Mouse (Mus musculus) stomach, embryonic 14.5 days (tissue): Measurements from ENCODE around the gene Smyd1. TPM values are rescaled to one million over a fixed set of nuclear protein-coding genes. Genes with fewer than 3 reads are reported as not detected.
"Not testable (repeated sequence)": the region's sequence is repeated elsewhere in the genome, so short reads cannot be mapped to it uniquely, and the experiment has no call there.

Source experiments
- ATAC-seq: fragments of 200-750 bp; cut with Nextera tagmentation; 2 replicates; pipeline ENCODE4 v1.8.0; 2017; ENCODE audit warnings: low read depth, moderate TSS enrichment; ENCODE audit not compliant: insufficient number of reproducible peaks, insufficient read depth, low FRiP score
- H3K27ac ChIP-seq: fragments of 300-500 bp; sonication (generic); 2 replicates; pipeline ENCODE4 v1.5.1; 2014; ENCODE audit warnings: mild to moderate bottlenecking, low read length, moderate library complexity, mixed read lengths
- H3K27me3 ChIP-seq: fragments of 300-500 bp; sonication (generic); 2 replicates; pipeline ENCODE4 v1.6.1; 2014; ENCODE audit warnings: low read length, control low read depth, mixed read lengths; ENCODE audit not compliant: control insufficient read depth, insufficient read depth
- H3K36me3 ChIP-seq: fragments of 300-500 bp; sonication (generic); 2 replicates; pipeline ENCODE4 v1.6.1; 2014; ENCODE audit warnings: mild to moderate bottlenecking, control low read depth, low read length, moderate library complexity, mixed read lengths; ENCODE audit not compliant: control insufficient read depth, insufficient read depth
- H3K4me1 ChIP-seq: fragments of 300-500 bp; sonication (generic); 2 replicates; pipeline ENCODE4 v1.6.1; 2014; ENCODE audit warnings: low read length, control low read depth, mixed read lengths; ENCODE audit not compliant: control insufficient read depth, insufficient read depth
- H3K4me2 ChIP-seq: fragments of 300-500 bp; sonication (generic); replicated peaks from 2 replicates; pipeline ENCODE4 v1.6.1; 2014; ENCODE audit warnings: low read depth, low read length, control low read depth
- H3K4me3 ChIP-seq: fragments of 300-500 bp; sonication (generic); 2 replicates; pipeline ENCODE4 v1.5.1; 2014; ENCODE audit warnings: low read depth, low read length, control low read depth
- H3K9ac ChIP-seq: fragments of 300-500 bp; sonication (generic); replicated peaks from 2 replicates; pipeline ENCODE4 v1.6.1; 2014; ENCODE audit warnings: low read depth, mild to moderate bottlenecking, control low read depth, low read length, moderate library complexity, mixed read lengths
- H3K9me3 ChIP-seq: fragments of 300-500 bp; sonication (generic); 2 replicates; pipeline ENCODE4 v1.6.1; 2016; ENCODE audit warnings: low read depth, low read length, control low read depth; ENCODE audit not compliant: control insufficient read depth
- WGBS: fragments of 180-500 bp; shearing (Covaris S2); extraction: QIAGEN DNeasy Blood & Tissue Kit; methylation state at CpG from one replicate; pipeline ENCODE4 v1.1.7; 2014; 5-methylcytosine and 5-hydroxymethylcytosine counted together
- polyA plus RNA-seq: library from polyadenylated mRNA; unstranded; fragments of >200 nt; fragmentation: Nextera tagmentation; extraction: Ambion mirVana; gene quantifications from 2 replicates; pipeline ENCODE4 v1.2.1, GENCODE M21; 2014

The Smyd1 gene
- polyA plus RNA-seq, 1 experiment from 2014 or later: 0.78 TPM

DNA sequence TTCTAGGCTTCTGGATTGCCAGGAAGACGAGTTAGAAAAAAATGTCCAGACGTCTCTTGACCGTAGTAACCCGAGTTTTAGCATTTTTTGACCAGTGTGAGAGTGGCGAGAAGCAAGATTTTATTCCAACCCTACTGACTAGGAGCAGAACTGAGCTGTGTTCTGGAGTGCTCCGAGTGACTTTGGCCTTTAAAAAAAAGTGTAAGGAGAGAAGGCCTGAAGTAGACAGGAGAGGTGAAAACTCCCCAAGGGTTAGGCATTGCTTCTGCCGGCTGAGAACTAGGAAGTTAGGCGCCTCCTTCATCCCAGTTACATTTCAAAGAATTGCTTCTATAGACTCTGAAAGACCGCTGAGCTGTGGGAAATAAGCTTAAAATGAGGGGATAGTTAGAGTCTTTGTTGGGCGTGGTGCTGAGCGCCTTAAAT, 49.7 kb downstream of the Smyd1 start:
- under 1% methylated on average over 11 of the region's 11 CpGs for WGBS

DNA sequence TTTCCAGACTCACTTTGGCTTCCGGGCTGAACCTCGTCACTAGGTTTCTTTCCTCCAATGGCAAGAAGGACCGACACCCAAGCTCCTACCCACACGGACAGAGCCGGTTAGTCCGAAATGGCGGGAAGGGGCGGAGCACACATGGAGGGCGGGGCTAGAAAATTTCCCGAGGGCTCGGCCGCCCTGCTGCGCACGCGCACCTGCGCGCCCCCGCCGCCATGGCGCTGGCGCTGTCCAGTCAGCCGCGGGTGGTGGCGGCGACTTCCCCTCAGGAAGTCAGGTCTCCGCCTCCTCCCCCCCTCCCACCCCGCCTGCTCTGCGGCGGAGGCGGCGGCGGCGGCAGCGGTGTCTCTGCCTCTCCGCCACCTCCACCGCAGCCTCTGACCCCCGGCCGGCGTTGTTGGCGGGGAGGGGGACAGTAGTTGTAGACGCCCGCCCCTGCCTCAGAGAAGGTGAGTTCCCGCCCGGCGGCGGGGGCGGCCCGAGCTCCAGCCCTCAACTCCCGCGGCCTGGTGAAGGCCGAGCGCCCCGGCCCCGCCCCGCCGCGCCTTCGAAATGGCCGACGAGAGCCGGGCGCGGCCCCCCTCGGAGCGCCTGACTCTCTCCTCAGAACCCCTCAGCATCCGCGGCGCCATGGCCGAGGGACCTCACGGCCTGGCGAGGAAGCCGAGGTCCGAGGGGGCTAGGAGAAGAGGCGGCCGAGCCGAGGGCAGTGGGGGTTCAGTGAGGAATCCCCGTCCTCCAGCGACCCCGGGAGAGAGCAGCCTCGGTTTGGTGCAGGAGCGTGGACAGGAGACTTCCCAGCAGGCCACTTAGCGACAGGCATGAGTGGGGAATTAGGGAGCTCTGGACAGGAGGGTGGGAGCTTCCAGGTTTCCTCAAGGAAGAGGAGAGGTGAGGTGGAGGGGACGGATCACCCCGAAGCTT, 50.4 kb downstream of the Smyd1 start, which contains the start of gene Krcc1:
TSS of gene Krcc1 (plus strand) at position 289 of the 927 bp plus-strand sequence.
- Histone ChIP-seq H3K4me1 (peaks cover 6% of the 10 kb centered on the region; the same call in 1 of the 2 replicates), H3K4me2 (peak within 1 kb of the TSS; percentile 61), H3K27me3 (no peaks in the 10 kb centered on the region), H3K4me3 (peak within 1 kb of the TSS; percentile 96), H3K9ac (peak within 1 kb of the TSS; percentile 97), H3K9me3 (no peaks in the 10 kb centered on the region), H3K27ac (peak within 1 kb of the TSS; percentile 96), H3K36me3 (no peaks in the 10 kb centered on the region)
- ATAC-seq: peak; percentile 93
- under 1% methylated on average over 74 of the region's 84 CpGs for WGBS

More for the DNA sequence above, 49.7 kb downstream of the Smyd1 start:
- no peak for ATAC-seq
- Histone ChIP-seq H3K9me3 (no peaks in the 10 kb centered on the region), H3K4me3 (peak overlapping the region; percentile 96), H3K9ac (peak overlapping the region; percentile 97), H3K4me2 (peak overlapping the region; percentile 60), H3K36me3 (no peaks in the 10 kb centered on the region), H3K27me3 (no peaks in the 10 kb centered on the region), H3K27ac (peak overlapping the region; percentile 96), H3K4me1 (peaks cover 6% of the 10 kb centered on the region; the same call in 1 of the 2 replicates)

DNA sequence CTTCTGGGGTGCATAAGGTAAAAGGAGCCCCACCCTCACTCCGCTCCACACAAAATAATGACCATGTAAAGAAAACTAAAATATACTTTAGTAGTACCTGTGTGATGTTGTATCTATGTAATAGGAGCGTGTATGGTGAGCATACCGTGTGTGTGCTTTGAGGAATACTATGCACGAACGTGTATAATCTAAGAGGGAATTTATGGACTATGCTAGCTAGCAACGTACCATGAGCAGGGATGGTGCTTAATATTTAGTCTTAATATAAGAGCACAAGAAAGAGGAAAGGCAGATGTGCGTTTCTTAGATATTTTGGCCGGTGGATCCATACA, 51.0 kb downstream of the Smyd1 start:
- Histone ChIP-seq H3K4me2 (peak overlapping the region; percentile 61), H3K36me3 (no peaks in the 10 kb centered on the region), H3K27ac (peak overlapping the region; percentile 80; the same call in 1 of the 2 replicates), H3K4me1 (peaks cover 6% of the 10 kb centered on the region; the same call in 1 of the 2 replicates), H3K9ac (0 out of 2 replicates have a peak overlapping the region, but pooled peaks have one; percentile 22), H3K27me3 (no peaks in the 10 kb centered on the region), H3K4me3 (peak overlapping the region; percentile 96), H3K9me3 (no peaks in the 10 kb centered on the region)
- WGBS: 2% methylated on average over 8 of the region's 8 CpGs
- ATAC-seq: no peak

DNA sequence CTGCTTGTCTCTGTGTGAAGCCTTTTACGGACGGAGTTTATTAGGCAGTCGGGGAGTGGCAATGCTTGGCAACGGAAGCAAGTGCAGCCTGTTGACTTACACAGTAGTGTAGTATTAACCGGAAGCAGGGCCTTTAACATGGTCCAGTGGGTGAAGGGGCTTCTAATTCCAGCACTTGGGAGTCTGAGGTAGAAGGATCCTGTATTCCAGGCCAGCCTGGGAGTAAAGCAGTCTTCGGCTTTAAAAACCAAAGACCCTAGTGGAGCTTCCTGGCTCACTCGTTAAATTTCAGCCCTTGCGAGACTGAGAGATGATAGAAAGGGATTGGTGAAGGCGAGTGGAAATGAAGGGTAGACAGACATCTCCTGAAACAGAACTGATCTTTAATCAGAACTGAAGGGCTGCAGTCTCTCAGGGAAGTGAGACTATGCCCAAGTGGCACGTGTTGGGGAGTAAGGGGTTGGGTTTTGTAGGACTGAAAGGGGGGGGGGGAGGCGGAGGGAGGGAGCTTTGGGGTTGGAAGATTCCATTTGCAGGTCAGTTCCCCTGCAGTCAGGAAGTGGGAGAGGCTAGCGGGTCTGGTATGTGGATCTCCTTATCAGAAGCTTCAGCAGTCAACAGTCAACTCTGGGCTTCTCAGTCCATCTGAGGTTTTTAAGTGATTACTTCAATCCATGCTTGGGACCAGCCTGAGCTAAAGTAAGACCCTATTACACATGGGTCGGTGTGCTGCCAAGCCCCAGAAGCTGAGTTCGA, 51.6 kb downstream of the Smyd1 start:
- WGBS: 31% methylated on average over 13 of the region's 14 CpGs
- peak; percentile 23; the same call in 1 of the 2 replicates for ATAC-seq

DNA sequence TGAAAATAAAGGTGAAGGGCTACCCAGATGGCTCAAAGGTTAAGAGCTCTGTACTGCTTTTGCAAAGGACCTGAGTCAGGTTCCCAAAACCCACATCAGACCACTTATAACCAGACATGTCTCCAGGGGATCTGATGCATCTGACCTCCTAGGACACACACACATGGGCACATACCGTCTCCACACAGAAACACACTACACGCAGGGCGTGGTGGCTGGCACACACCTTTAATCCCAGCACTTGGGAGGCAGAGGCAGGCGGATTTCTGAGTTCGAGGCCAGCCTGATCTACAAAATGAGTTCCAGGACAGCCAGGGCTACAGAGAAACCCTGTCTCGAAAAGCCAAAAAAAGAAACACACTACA, 52.4 kb downstream of the Smyd1 start:
- not testable (repeated sequence) for H3K9me3 ChIP-seq, H3K4me3 ChIP-seq, H3K36me3 ChIP-seq, H3K4me1 ChIP-seq, H3K27ac ChIP-seq, ATAC-seq, H3K4me2 ChIP-seq, H3K27me3 ChIP-seq, H3K9ac ChIP-seq
- 92% methylated on average over 6 of the region's 6 CpGs for WGBS

More for the DNA sequence above, 51.6 kb downstream of the Smyd1 start:
- 0 out of 2 replicates have a peak overlapping the region, but pooled peaks have one; percentile 22 for H3K9ac ChIP-seq
- peak overlapping the region; percentile 61 for H3K4me2 ChIP-seq
- peak overlapping the region; percentile 96 for H3K4me3 ChIP-seq
- no peaks in the 10 kb centered on the region for H3K27me3 ChIP-seq
- no peaks in the 10 kb centered on the region for H3K9me3 ChIP-seq
- H3K36me3 ChIP-seq: no peaks in the 10 kb centered on the region
- peak overlapping the region; percentile 80; the same call in 1 of the 2 replicates for H3K27ac ChIP-seq
- H3K4me1 ChIP-seq: peaks cover 6% of the 10 kb centered on the region; the same call in 1 of the 2 replicates

DNA sequence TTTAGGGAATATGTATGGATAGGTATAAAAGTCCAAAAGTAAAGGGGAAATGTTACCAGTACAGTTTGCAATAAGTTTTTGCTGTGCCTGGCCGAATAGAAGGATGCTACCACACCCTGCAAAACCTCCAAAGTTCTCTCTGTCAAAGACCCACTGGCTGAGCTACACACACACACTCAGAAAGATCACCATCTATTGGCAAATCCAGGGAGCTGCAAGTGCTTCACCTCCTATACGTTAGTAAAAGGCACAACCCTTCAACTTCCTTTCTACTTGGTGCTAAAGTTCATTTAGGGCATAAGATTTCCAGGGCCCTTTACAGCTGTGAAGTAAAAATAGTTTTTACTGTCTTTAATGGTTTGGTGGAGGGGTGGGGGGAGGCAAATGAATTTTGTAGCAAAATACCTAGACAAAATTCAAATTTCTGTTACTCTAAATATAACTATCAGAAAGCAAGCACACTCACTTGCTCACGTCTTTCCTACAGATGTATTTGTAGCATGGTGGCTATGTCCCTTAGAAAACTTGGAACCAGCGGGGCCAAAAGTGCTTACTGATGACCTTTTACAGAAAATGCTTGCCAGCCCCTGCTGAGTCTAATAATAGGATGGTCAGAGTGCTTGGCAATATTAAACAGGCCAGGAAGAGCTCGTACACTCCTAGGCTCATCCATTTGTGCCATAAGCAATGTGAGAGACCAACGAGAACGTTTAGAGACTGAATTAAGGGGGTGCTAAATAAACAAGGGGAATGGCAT, 52.9 kb downstream of the Smyd1 start:
- Histone ChIP-seq H3K36me3 (no peaks in the 10 kb centered on the region), H3K27me3 (no peaks in the 10 kb centered on the region), H3K4me2 (no peak overlapping the region), H3K4me1 (peaks cover 6% of the 10 kb centered on the region; the same call in 1 of the 2 replicates), H3K4me3 (no peak overlapping the region), H3K9ac (no peak overlapping the region), H3K9me3 (no peaks in the 10 kb centered on the region), H3K27ac (no peak overlapping the region)
- 58% methylated on average over 7 of the region's 7 CpGs for WGBS
- ATAC-seq: no peak

DNA sequence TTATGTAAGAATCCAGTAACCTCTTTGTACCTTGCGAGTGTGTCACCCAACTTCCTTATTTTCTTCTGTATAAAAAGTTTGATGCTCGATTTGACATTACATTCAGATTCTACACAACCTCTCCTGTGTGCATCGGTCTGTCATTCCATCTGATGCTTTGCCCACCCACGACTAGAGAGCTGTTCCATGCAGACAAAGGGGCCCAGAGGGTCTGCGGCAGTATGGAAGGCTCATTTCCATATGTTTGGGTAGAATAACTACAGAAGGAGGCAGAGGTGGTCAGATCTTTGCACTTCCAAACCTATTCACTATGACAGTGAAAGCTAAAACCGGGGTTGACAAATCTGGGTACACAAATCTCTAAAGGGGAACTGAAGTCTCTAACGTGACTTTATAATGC, 54.4 kb downstream of the Smyd1 start:
- ATAC-seq, H3K36me3 ChIP-seq, H3K9ac ChIP-seq, H3K9me3 ChIP-seq, H3K27ac ChIP-seq, H3K4me2 ChIP-seq, H3K4me3 ChIP-seq, H3K27me3 ChIP-seq, H3K4me1 ChIP-seq: not testable (repeated sequence)
- WGBS: 83% methylated on average over 7 of the region's 7 CpGs
